21 mouse cellular contexts compared by ENCODE assay signal in genomic region chr7:49637851-49638663, GRCm38 (mm10). TPM values are rescaled to one million over a fixed set of nuclear protein-coding genes. Genes with fewer than 3 reads are reported as not detected.
DNase-seq lines count a peak whose midpoint lies in the region; ATAC-seq lines count a peak whose summit lies in the region.
"Had no signal": no experiment of that assay in that cellular context is flagged by ENCODE, and none has a peak within 500 bp of the region (broad histone marks: within the 10 kb centered on the region; RNA-seq: fewer than 3 reads in every experiment).

No protein-coding gene starts in this region.

- H3K27ac ChIP-seq in hindbrain, embryonic 12.5 days, result no peak overlapping the region
- H3K27ac ChIP-seq in hindbrain, embryonic 14.5 days, result no peak overlapping the region
- no peak overlapping the region for H3K27ac ChIP-seq in limb, embryonic 10.5 days
- H3K27ac ChIP-seq: heart, embryonic 13.5 days; hindbrain, embryonic 15.5 days; liver, embryonic 15.5 days; stomach, postnatal 0 days had no signal

- DNase-seq in hindbrain, embryonic 14.5 days (ENCODE audit: low spot score), result no peak
- peak; percentile 55 for DNase-seq in ES-CJ7 (ENCODE audit: low read depth, low spot score)
- peak; percentile 47 for DNase-seq in embryo, embryonic 10 days (ENCODE audit: low spot score)
- peak; percentile 49 for DNase-seq in limb, embryonic 10.5 days (ENCODE audit: low spot score)
- no peak for DNase-seq in spleen, postnatal 14 days (ENCODE audit: low spot score in 2 of 2)
- DNase-seq: adrenal gland, adult 8-10 months; cerebellum, adult 18-20 months; kidney, adult 9 months; left cerebral cortex, postnatal 4 days had no signal

- no peak overlapping the region for H3K9ac ChIP-seq in hindbrain, embryonic 12.5 days
- no peak overlapping the region for H3K9ac ChIP-seq in hindbrain, embryonic 14.5 days
- H3K9ac ChIP-seq: heart, embryonic 13.5 days; hindbrain, embryonic 15.5 days; liver, embryonic 15.5 days had no signal

- H3K4me2 ChIP-seq in hindbrain, embryonic 12.5 days (replicated peaks), result 0 out of 2 replicates have a peak overlapping the region, but pooled peaks have one; percentile 11
- H3K4me2 ChIP-seq in hindbrain, embryonic 14.5 days (replicated peaks), result no peak overlapping the region
- H3K4me2 ChIP-seq: hindbrain, embryonic 15.5 days; liver, embryonic 15.5 days had no signal

- under 1% methylated on average over 21 of the region's 21 CpGs for WGBS in hindbrain, embryonic 12.5 days
- WGBS in hindbrain, embryonic 14.5 days, result 1% methylated on average over 21 of the region's 21 CpGs
- WGBS in limb, embryonic 10.5 days, result under 1% methylated on average over 21 of the region's 21 CpGs

- H3K4me3 ChIP-seq in hindbrain, embryonic 12.5 days, result no peak overlapping the region
- no peak overlapping the region for H3K4me3 ChIP-seq in hindbrain, embryonic 14.5 days (replicated peaks; ENCODE audit: low read length)
- H3K4me3 ChIP-seq in limb, embryonic 10.5 days, result no peak overlapping the region
- H3K4me3 ChIP-seq: erythroblast, embryonic 14.5 days; hindbrain, embryonic 15.5 days; liver, embryonic 15.5 days had no signal

- H3K4me1 ChIP-seq in hindbrain, embryonic 12.5 days, result peaks cover 13% of the 10 kb centered on the region
- peaks cover 11% of the 10 kb centered on the region; the same call in 1 of the 2 replicates for H3K4me1 ChIP-seq in hindbrain, embryonic 14.5 days (replicated peaks; ENCODE audit: control insufficient read depth, insufficient read depth, low read length)
- H3K4me1 ChIP-seq in limb, embryonic 10.5 days, result peaks cover 38% of the 10 kb centered on the region

- H3K27me3 ChIP-seq in hindbrain, embryonic 12.5 days, result peaks cover 97% of the 10 kb centered on the region
- peaks cover 94% of the 10 kb centered on the region for H3K27me3 ChIP-seq in hindbrain, embryonic 14.5 days (ENCODE audit: control insufficient read depth, insufficient read depth, low read length)
- H3K27me3 ChIP-seq in limb, embryonic 10.5 days (ENCODE audit: low read depth, poor library complexity, severe bottlenecking), result peaks cover 100% of the 10 kb centered on the region

- no peak for ATAC-seq in hindbrain, embryonic 12.5 days (ENCODE audit: low FRiP score)
- ATAC-seq in hindbrain, embryonic 14.5 days (ENCODE audit: low FRiP score), result no peak
- ATAC-seq in activated CD4-positive, CD25-positive, alpha-beta regulatory T cell, adult 4 months, result no peak

- no peaks in the 10 kb centered on the region for H3K9me3 ChIP-seq in hindbrain, embryonic 12.5 days (replicated peaks)
- no peaks in the 10 kb centered on the region for H3K9me3 ChIP-seq in hindbrain, embryonic 14.5 days (ENCODE audit: control insufficient read depth, low read length)
- no peaks in the 10 kb centered on the region for H3K9me3 ChIP-seq in limb, embryonic 10.5 days (replicated peaks)
- H3K9me3 ChIP-seq: heart, embryonic 13.5 days; hindbrain, embryonic 15.5 days; liver, embryonic 15.5 days had no signal

- H3K36me3 ChIP-seq in hindbrain, embryonic 12.5 days, result no peaks in the 10 kb centered on the region
- H3K36me3 ChIP-seq in hindbrain, embryonic 14.5 days (replicated peaks; ENCODE audit: control insufficient read depth, insufficient read depth), result no peaks in the 10 kb centered on the region
- H3K36me3 ChIP-seq in limb, embryonic 10.5 days, result no peaks in the 10 kb centered on the region
- H3K36me3 ChIP-seq: G1E; heart, embryonic 13.5 days; hindbrain, embryonic 15.5 days; liver, embryonic 15.5 days had no signal

RNA-seq across cellular contexts. Expression of gene Dbx1, which starts 1.4 kb away (rescaled TPM):
- 17.9 and 30.8 TPM in 2 replicates for polyA plus RNA-seq in hindbrain, embryonic 12.5 days (2016; fragmentation: Nextera tagmentation; extraction: Ambion mirVana)
- 1.3 and 12.9 TPM in 2 replicates for polyA plus RNA-seq in hindbrain, embryonic 14.5 days (2014; fragmentation: Nextera tagmentation; extraction: Ambion mirVana)
- not detected in 2 replicates for polyA plus RNA-seq in limb, embryonic 10.5 days (2016; fragmentation: Nextera tagmentation; extraction: Ambion mirVana)
- not detected for polyA plus RNA-seq in activated CD4-positive, CD25-positive, alpha-beta regulatory T cell, adult 4 months (2017; shearing (Covaris generic))
- polyA plus RNA-seq: cortical plate, adult 2 months; erythroblast, embryonic 14.5 days; G1E; gonadal fat pad, adult 2 months; heart, embryonic 13.5 days; large intestine, adult 2 months; spleen, adult 2 months; stomach, postnatal 0 days had no signal

Comparison
In these comparisons a context has a peak if more than half of its experiments do, and no peak if none do; other contexts are left out.
1. DNase-seq: peak in ES-CJ7 (single experiment), embryo, embryonic 10 days (single experiment) and limb, embryonic 10.5 days (single experiment); none in hindbrain, embryonic 14.5 days (single experiment) and spleen, postnatal 14 days (0 of 2).